Mouse (Mus musculus): ENCODE data around the gene Plekhm3. TPM values are rescaled to one million over a fixed set of nuclear protein-coding genes. Genes with fewer than 3 reads are reported as not detected.

The Plekhm3 gene
- polyA plus RNA-seq, 1 experiment = 3.1 TPM

GRCm38 (mm10) chr1:64944746-64945145, 11.9 kb downstream of the Plekhm3 start:
- no peak overlapping the region for H3K27ac ChIP-seq (replicated peaks; ENCODE audit: low read depth, low read length)
- no peak overlapping the region for H3K4me3 ChIP-seq (ENCODE audit: insufficient read depth, low read depth, low read length)
- H3K4me1 ChIP-seq (ENCODE audit: control insufficient read depth, insufficient read depth, insufficient read length, low read length) = peaks cover 19% of the 10 kb centered on the region

DNA sequence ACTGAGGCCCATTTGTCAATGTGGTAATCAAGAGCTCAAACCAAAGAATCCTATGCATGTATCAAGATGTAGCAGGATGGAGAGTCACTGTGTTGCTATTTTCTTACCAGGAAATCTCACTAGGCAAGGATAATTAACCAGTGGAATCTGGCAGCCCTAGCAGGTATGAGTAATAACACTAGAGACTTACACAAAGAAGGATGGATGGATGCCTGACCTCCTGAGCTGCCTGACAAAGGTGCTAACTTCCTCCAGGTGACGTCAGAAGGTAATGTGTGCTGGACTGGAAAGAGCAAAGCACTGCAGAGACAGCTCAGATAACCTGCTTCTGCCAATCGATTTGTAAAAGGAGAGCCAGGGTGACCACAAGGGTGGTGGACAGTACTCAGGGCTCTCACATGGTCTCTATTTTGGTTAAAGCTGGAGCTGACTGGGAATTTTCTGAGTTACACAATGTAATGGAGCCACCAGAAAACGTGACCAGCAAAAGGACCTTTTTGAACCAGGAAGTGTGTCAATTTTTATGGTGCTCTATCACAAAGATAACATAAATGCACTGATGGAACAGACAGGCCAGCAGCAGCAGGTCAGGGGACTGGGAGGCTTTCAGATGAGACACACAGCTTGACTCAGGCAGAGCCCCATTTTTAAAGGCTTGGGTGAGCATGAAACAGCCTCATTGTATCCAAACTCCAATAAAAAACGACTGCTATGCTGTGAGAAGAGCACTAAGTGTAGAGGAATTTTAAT, 14.4 kb downstream of the Plekhm3 start:
- Histone ChIP-seq H3K4me3 (ENCODE audit: insufficient read depth, low read depth, low read length) (no peak overlapping the region), H3K27ac (replicated peaks; ENCODE audit: low read depth, low read length) (no peak overlapping the region), H3K4me1 (ENCODE audit: control insufficient read depth, insufficient read depth, insufficient read length, low read length) (peaks cover 22% of the 10 kb centered on the region)

- Histone ChIP-seq H3K4me1 (ENCODE audit: control insufficient read depth, insufficient read depth, insufficient read length, low read length) (0 out of 2 replicates have a peak, but pooled peaks cover 3% of the 10 kb centered on the region), H3K4me3 (ENCODE audit: insufficient read depth, low read depth, low read length) (no peak overlapping the region), H3K27ac (replicated peaks; ENCODE audit: low read depth, low read length) (no peak overlapping the region)
These were observed 17.7 kb downstream of the Plekhm3 start for GRCm38 (mm10) chr1:64938907-64939306.

- H3K4me3 ChIP-seq (ENCODE audit: insufficient read depth, low read depth, low read length) = no peak overlapping the region
- 0 out of 2 replicates have a peak, but pooled peaks cover 3% of the 10 kb centered on the region for H3K4me1 ChIP-seq (ENCODE audit: control insufficient read depth, insufficient read depth, insufficient read length, low read length)
- H3K27ac ChIP-seq (replicated peaks; ENCODE audit: low read depth, low read length) = no peak overlapping the region
These were observed 18.9 kb downstream of the Plekhm3 start for GRCm38 (mm10) chr1:64937692-64938091.

- Histone ChIP-seq H3K27ac (replicated peaks; ENCODE audit: low read depth, low read length) (0 out of 2 replicates have a peak overlapping the region, but pooled peaks have one; percentile 54), H3K4me3 (ENCODE audit: insufficient read depth, low read depth, low read length) (no peak overlapping the region), H3K4me1 (ENCODE audit: control insufficient read depth, insufficient read depth, insufficient read length, low read length) (no peaks in the 10 kb centered on the region)
These were observed 23.7 kb downstream of the Plekhm3 start for GRCm38 (mm10) chr1:64932921-64933320.

DNA sequence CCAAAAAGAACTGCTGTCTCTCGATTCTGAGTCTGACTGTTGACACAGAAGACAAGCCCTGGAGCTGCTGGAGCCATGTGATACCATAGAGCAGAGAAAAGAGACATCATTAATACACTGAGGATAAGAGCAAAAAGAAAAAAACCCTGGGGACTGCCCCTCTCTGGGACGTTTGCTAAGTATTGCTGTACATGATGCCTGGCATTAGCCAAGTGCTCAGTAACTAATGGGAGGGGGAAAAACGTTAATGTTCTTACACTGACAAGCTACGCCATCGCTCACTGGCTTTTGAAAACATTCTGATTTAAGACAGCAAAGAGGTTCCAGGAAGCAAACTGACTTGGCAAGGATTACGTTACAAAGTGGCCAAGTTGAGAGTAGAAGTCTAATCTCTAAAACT, 26.5 kb downstream of the Plekhm3 start:
- Histone ChIP-seq H3K4me3 (ENCODE audit: insufficient read depth, low read depth, low read length) (no peak overlapping the region), H3K4me1 (ENCODE audit: control insufficient read depth, insufficient read depth, insufficient read length, low read length) (no peaks in the 10 kb centered on the region), H3K27ac (replicated peaks; ENCODE audit: low read depth, low read length) (no peak overlapping the region)

DNA sequence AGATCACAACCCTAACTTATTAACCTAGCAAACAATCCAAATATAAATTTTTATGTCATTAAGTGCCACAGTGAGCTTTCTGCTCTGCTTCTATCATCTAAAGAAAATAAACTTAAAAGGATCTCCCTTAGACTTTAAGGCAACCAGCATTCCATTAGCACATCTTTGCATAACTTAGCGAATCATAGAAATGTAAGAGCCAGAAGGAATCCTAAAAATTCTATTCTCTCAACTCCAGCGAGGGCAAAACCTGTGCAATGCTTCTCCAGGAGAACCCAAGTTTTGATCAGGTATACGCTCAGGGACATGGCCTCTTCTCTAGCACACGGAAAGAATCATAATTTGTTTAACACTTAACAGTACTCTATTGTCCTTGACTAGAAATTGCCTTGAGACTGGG, 27.0 kb downstream of the Plekhm3 start:
- Histone ChIP-seq H3K27ac (replicated peaks; ENCODE audit: low read depth, low read length) (no peak overlapping the region), H3K4me1 (ENCODE audit: control insufficient read depth, insufficient read depth, insufficient read length, low read length) (no peaks in the 10 kb centered on the region), H3K4me3 (ENCODE audit: insufficient read depth, low read depth, low read length) (no peak overlapping the region)

DNA sequence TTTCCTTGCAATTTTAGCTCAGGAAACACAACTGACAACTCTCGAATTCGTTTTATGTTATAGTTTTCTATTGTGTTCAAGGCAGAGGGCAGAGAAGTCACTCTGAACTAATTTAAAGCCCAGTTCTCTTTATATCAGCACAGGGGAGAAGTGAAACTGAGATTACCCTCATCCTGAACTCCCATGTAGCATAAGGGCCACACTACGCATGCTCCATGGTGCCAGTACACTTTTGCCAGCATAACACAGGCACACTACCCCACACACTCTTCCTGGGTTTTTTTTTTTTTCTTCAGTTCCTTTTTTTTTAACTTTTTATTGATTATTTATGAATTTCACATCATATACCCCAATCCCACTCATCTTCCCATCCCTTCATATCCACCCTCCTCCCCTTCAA, 28.1 kb downstream of the Plekhm3 start:
- peak overlapping the region; percentile 79; the same call in 1 of the 2 replicates for H3K27ac ChIP-seq (replicated peaks; ENCODE audit: low read depth, low read length)
- H3K4me1 ChIP-seq (ENCODE audit: control insufficient read depth, insufficient read depth, insufficient read length, low read length) = no peaks in the 10 kb centered on the region
- H3K4me3 ChIP-seq (ENCODE audit: insufficient read depth, low read depth, low read length) = no peak overlapping the region

DNA sequence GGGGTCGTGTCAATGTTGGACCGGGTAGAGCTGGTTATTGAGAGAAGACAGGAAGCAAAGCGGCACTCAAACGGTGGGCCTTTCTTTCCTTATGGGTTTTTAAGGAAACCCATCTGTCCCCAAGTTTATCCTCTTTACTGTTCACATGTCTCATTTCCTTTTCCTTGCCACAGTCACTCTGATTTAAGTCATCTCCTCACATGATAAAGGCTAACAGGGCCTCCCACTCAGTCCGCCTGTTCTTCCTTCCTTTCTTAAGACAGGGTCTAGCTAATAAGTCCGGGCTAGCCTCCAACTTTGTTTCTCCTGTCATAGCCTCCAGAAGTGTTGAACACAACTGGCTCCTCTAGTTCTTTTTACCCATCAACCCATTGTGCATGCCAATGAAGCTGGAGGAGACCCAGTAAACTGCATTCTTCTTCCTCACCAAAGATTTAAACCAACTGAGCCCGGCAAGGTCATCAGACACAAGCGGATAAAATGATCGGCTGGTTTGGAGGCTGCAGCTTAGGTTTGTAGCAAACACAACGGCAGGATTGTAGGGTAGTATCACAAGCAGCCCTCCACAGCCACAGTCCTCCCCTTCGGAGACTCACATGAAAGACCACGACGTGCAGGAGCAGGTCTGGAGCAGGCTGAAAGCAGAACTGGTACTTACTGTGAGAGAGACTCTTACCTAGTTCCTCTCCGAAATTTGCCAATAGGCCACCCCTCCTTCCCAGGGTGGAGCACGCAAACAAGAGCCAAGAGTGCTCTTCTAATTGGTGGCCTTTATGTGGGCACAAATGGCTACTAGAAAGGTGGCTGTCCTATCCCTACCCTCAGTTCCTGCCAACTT, 29.0 kb downstream of the Plekhm3 start:
- Histone ChIP-seq H3K4me3 (ENCODE audit: insufficient read depth, low read depth, low read length) (peak overlapping the region; percentile 36), H3K4me1 (ENCODE audit: control insufficient read depth, insufficient read depth, insufficient read length, low read length) (no peaks in the 10 kb centered on the region)

GRCm38 (mm10) chr1:64925594-64925993, 31.0 kb downstream of the Plekhm3 start:
- no peak overlapping the region for H3K27ac ChIP-seq (replicated peaks; ENCODE audit: low read depth, low read length)
- no peak overlapping the region for H3K4me3 ChIP-seq (ENCODE audit: insufficient read depth, low read depth, low read length)

More for the DNA sequence above, 29.0 kb downstream of the Plekhm3 start:
- peak overlapping the region; percentile 79 for H3K27ac ChIP-seq (replicated peaks; ENCODE audit: low read depth, low read length)

GRCm38 (mm10) chr1:64924283-64924682, 32.3 kb downstream of the Plekhm3 start:
- Histone ChIP-seq H3K4me3 (ENCODE audit: insufficient read depth, low read depth, low read length) (no peak overlapping the region), H3K4me1 (ENCODE audit: control insufficient read depth, insufficient read depth, insufficient read length, low read length) (no peaks in the 10 kb centered on the region), H3K27ac (replicated peaks; ENCODE audit: low read depth, low read length) (no peak overlapping the region)

More at GRCm38 (mm10) chr1:64925594-64925993, 31.0 kb downstream of the Plekhm3 start:
- no peaks in the 10 kb centered on the region for H3K4me1 ChIP-seq (ENCODE audit: control insufficient read depth, insufficient read depth, insufficient read length, low read length)

- H3K27ac ChIP-seq (replicated peaks; ENCODE audit: low read depth, low read length) = no peak overlapping the region
- H3K4me3 ChIP-seq (ENCODE audit: insufficient read depth, low read depth, low read length) = no peak overlapping the region
These were observed 37.7 kb downstream of the Plekhm3 start for GRCm38 (mm10) chr1:64918810-64919528.

DNA sequence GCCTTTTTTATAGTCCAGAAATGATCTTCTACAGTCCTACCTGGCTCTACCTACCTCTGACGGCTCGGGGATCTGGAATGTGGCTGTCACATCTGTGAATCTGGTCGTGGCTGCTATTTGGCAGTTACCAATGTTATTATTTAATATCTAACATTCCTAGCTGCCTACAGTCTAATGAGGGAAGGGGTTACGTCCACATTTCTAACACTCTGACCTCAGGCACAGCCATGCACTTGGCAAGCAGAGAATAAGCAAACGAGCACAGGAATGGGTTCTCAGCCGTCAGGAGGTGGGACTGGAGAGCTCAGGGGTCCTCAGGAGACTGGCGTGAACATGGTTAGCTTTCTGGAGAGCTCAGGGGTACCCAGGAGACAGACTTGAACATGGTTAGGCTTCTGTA, 38.7 kb downstream of the Plekhm3 start:
- no peak overlapping the region for H3K4me3 ChIP-seq (ENCODE audit: insufficient read depth, low read depth, low read length)
- H3K4me1 ChIP-seq (ENCODE audit: control insufficient read depth, insufficient read depth, insufficient read length, low read length) = no peaks in the 10 kb centered on the region; the same call in 1 of the 2 replicates
- no peak overlapping the region for H3K27ac ChIP-seq (replicated peaks; ENCODE audit: low read depth, low read length)

More at GRCm38 (mm10) chr1:64918810-64919528, 37.7 kb downstream of the Plekhm3 start:
- H3K4me1 ChIP-seq (ENCODE audit: control insufficient read depth, insufficient read depth, insufficient read length, low read length) = no peaks in the 10 kb centered on the region; the same call in 1 of the 2 replicates

- H3K4me1 ChIP-seq (ENCODE audit: control insufficient read depth, insufficient read depth, insufficient read length, low read length) = no peaks in the 10 kb centered on the region; the same call in 1 of the 2 replicates
- H3K4me3 ChIP-seq (ENCODE audit: insufficient read depth, low read depth, low read length) = no peak overlapping the region
- no peak overlapping the region for H3K27ac ChIP-seq (replicated peaks; ENCODE audit: low read depth, low read length)
These were observed 39.6 kb downstream of the Plekhm3 start for GRCm38 (mm10) chr1:64916884-64917507.

Measured in brown adipose tissue, adult 24 weeks (tissue).